Mouse (Mus musculus): ENCODE measurements around the gene Foxp1.

DNA sequence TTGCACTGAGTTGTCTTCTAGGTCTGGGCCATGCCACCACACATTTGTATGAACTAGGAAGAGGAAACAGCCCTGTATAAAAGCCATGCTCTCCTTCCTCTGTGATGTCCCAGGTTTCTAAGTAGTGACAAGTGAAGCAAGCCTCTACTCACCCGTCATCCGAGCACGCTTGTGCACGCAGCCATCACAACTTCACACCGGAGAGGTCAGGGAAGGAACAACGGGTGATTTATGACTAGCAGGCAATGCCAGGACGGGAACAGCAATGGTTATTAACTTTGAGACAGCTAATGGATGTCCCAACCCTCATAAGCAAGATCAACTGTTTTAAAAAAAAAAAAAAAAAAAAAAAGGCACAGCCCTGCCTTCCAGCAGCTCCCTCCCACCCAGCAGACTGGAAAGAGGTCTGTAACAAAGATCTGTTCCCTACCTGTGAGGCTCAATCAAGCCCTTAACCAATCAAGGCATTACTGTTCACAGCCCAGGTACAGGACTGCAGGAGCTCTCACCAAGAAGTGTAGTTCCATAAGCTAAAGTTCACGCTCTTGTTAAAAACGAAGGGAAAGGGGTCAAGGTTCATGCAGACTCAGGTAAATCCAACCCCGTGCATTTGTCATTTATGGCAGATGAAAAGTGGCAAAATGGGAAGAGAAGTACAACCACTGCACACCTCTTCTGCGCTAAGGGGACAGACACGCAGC, 53.2 kb downstream of the Foxp1 start:
- TF ChIP-seq CTCF (IDR thresholded peaks at IDR 0.05; ENCODE audit: low read depth, low read length) (no peak), GATA1 (IDR thresholded peaks at IDR 0.05; ENCODE audit: borderline replicate concordance, low read length) (no peak)

Data from G1E (cell line).